Mouse (Mus musculus) stomach, postnatal 0 days (tissue): ENCODE results near the gene Topaz1. TPM values are rescaled to one million over a fixed set of nuclear protein-coding genes. Genes with fewer than 3 reads are reported as not detected.
A peak's percentile ranks its signal among the peaks of the same experiment; 100 is the strongest.

Source experiments
- ATAC-seq: fragments of 200-750 bp; cut with Nextera tagmentation; 2 replicates; pipeline ENCODE4 v1.8.0; 2017; ENCODE audit not compliant: low FRiP score, low TSS enrichment
- DNase-seq: peaks from one replicate; pipeline ENCODE4 v3.0.0-alpha.2; 2016; ENCODE audit warnings: low spot score
- H3K27ac ChIP-seq: fragments of 300-500 bp; sonication (generic); replicated peaks from 2 replicates; pipeline ENCODE4 v1.5.1; 2014; ENCODE audit warnings: mild to moderate bottlenecking, control low read depth
- H3K27me3 ChIP-seq: fragments of 300-500 bp; sonication (generic); 2 replicates; pipeline ENCODE4 v1.6.1; 2014; ENCODE audit warnings: low read length; ENCODE audit not compliant: control insufficient read depth, insufficient read depth
- H3K36me3 ChIP-seq: fragments of 300-500 bp; sonication (generic); 2 replicates; pipeline ENCODE4 v1.6.1; 2014; ENCODE audit warnings: low read length, mixed read lengths; ENCODE audit not compliant: control insufficient read depth, insufficient read depth
- H3K4me1 ChIP-seq: fragments of 300-500 bp; sonication (generic); replicated peaks from 2 replicates; pipeline ENCODE4 v1.6.1; 2014; ENCODE audit warnings: antibody characterized with exemption; ENCODE audit not compliant: control insufficient read depth, insufficient read depth
- H3K4me2 ChIP-seq: fragments of 300-500 bp; sonication (generic); replicated peaks from 2 replicates; pipeline ENCODE4 v1.6.1; 2014; ENCODE audit warnings: low read depth, mild to moderate bottlenecking, control low read depth, moderate library complexity
- H3K4me3 ChIP-seq: fragments of 300-500 bp; sonication (generic); 2 replicates; pipeline ENCODE4 v1.5.1; 2014; ENCODE audit warnings: low read depth, low read length, control low read depth
- H3K9ac ChIP-seq: fragments of 300-500 bp; sonication (generic); 2 replicates; pipeline ENCODE4 v1.6.1; 2014; ENCODE audit warnings: mild to moderate bottlenecking, low read length, control low read depth, mixed read lengths
- H3K9me3 ChIP-seq: fragments of 300-500 bp; sonication (generic); 2 replicates; pipeline ENCODE4 v1.6.1; 2016; ENCODE audit warnings: low read length; ENCODE audit not compliant: control insufficient read depth
- CTCF ChIP-seq: IDR thresholded peaks from 2 replicates; pipeline ENCODE4 v1.5.1; 2016; ENCODE audit warnings: antibody characterized with exemption, low read depth, mild to moderate bottlenecking, moderate library complexity
- EP300 ChIP-seq: optimal IDR thresholded peaks from 2 replicates; pipeline ENCODE3; 2016; ENCODE audit warnings: antibody characterized with exemption
- WGBS: fragments of 180-500 bp; shearing (Covaris S2); extraction: QIAGEN DNeasy Blood & Tissue Kit; methylation state at CpG from one replicate; pipeline ENCODE4 v1.1.7; 2014; 5-methylcytosine and 5-hydroxymethylcytosine counted together
- polyA plus RNA-seq: library from polyadenylated mRNA; unstranded; fragments of >200 nt; fragmentation: Nextera tagmentation; extraction: Ambion mirVana; gene quantifications from 2 replicates; pipeline ENCODE4 v1.2.1, GENCODE M21; 2015

The Topaz1 gene
- polyA plus RNA-seq, 1 experiment from 2014 or later = not detected

DNA sequence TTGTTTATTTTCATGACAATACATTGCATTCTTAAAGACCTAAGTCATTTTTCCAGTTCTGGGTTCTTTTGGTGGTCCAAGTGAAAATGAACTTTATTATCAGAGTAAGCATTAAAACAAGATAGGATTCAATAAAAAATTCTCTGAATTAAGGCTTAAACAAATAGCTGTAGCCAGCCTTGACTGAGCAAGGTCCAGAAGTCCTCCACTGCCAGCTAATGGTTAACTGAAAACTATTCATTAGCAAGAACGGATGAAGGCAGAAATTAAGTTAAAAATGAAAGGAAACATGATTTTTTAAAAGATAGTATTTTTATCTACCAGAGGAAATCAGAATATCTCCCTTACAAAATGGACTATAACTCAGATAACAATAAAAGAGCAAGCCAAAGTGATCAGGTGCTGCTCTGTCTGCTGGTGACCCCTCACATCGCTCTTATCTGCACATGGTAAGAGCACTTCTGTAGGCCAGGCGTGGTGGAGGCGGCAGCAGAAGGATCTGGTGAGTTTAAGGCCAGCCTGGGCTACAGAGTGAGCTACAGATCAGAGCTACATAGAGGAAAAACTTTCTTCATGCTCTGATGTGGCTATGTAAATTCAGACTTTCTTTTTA is 68.2 kb downstream of the Topaz1 start:
- H3K4me2 ChIP-seq = no peak overlapping the region
- ATAC-seq (no peak), DNase-seq (no peak)
- H3K4me3 ChIP-seq = no peak overlapping the region
- H3K27me3 ChIP-seq = no peaks in the 10 kb centered on the region
- H3K4me1 ChIP-seq = no peaks in the 10 kb centered on the region
- H3K9ac ChIP-seq = no peak overlapping the region
- no peak overlapping the region for H3K27ac ChIP-seq
- 64% methylated on average over 4 of the region's 4 CpGs for WGBS
- no peaks in the 10 kb centered on the region for H3K36me3 ChIP-seq
- H3K9me3 ChIP-seq = no peaks in the 10 kb centered on the region
- no peak for TF ChIP-seq CTCF

DNA sequence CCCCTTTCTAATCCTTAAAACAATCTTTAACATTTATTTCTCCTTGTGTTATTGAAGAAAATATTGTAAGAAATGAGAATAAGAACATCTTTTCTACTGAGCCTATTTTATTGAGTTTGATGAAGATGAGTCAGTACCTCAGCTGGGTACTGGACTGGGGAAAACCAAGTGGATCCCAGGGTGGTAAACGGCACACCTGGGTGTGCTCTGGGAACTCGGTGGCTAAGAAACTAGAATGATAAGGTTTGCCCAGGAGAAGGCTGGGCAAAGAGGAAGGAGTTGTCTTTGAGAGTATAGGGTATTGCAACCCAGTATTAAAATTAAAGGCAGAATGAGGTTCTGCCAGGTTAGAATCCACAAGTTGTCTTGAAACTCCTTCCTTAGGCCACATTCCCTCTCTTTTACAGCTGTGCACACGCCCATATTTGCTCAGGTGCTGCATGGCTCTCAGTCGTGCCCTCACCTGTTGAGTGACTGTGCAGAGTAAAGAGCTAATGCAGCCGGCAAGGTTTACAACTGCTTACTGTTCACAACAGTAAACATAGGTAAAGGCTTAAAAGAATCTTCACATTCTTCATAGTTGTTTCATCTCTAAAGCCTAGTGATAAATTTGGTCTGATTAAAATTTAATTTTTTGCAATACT is 76.3 kb downstream of the Topaz1 start:
- Histone ChIP-seq H3K4me2 (no peak overlapping the region), H3K9me3 (no peaks in the 10 kb centered on the region), H3K36me3 (no peaks in the 10 kb centered on the region), H3K27ac (no peak overlapping the region), H3K4me1 (no peaks in the 10 kb centered on the region), H3K27me3 (no peaks in the 10 kb centered on the region), H3K4me3 (no peak overlapping the region), H3K9ac (no peak overlapping the region)
- TF ChIP-seq CTCF = no peak
- no peak for TF ChIP-seq EP300
- WGBS = 62% methylated on average over 5 of the region's 5 CpGs
- peak; percentile 56 for DNase-seq
- peak; percentile 69; the same call in 1 of the 2 replicates for ATAC-seq

DNA sequence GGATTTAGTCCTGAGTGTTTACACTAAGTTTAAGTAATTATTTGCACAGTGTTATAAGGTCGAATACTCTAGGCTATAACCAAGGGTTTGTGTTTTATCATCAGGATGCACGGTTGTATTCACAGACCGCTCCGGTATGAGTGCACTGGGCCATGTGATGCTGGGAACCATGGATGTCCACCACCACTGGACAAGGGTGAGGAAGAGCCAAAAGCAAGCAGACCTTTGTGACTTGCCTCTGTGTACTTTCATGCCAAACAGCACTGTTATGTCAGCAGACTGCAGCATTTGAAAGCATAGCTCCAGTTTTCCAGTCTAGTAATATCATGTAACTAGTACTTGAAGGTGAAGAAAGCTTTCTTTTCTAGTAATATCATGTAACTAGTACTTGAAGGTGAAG is 79.6 kb downstream of the Topaz1 start:
- DNase-seq (no peak), ATAC-seq (no peak)
- Histone ChIP-seq H3K9ac (no peak overlapping the region), H3K4me3 (no peak overlapping the region), H3K9me3 (no peaks in the 10 kb centered on the region), H3K36me3 (no peaks in the 10 kb centered on the region), H3K27ac (no peak overlapping the region), H3K4me2 (no peak overlapping the region), H3K4me1 (no peaks in the 10 kb centered on the region), H3K27me3 (no peaks in the 10 kb centered on the region)
- no peak for TF ChIP-seq CTCF
- 66% methylated on average over 4 of the region's 4 CpGs for WGBS

- H3K36me3 ChIP-seq = no peaks in the 10 kb centered on the region; the same call in 1 of the 2 replicates
- TF ChIP-seq CTCF (no peak), EP300 (no peak)
- WGBS = 67% methylated on average over 4 of the region's 4 CpGs
- no peak overlapping the region for H3K4me2 ChIP-seq
- DNase-seq (no peak), ATAC-seq (no peak)
- no peaks in the 10 kb centered on the region for H3K27me3 ChIP-seq
- H3K4me3 ChIP-seq = no peak overlapping the region
- H3K9ac ChIP-seq = no peak overlapping the region
- H3K9me3 ChIP-seq = no peaks in the 10 kb centered on the region
- H3K4me1 ChIP-seq = no peaks in the 10 kb centered on the region
- no peak overlapping the region for H3K27ac ChIP-seq
Measured at GRCm38 (mm10) chr9:122829826-122830380, 82.8 kb downstream of the Topaz1 start.

DNA sequence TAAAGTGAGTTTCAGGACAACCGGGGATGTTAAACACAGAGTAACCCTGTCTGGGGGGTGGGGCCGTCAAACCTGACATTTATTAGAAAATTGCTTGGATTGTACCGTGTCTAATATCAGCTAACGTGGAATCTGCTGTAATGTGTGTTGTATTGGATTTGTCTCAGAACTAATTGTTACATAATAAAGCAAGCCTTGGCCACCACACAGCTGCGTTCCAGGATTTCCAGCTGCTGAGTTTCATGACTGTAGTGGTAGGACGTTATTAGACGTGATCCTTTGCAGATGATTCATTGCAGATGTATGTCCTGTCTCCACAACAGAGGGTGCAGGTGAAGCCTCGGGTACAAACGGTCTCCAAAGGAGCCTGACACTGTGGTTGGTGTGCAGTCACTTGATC is 89.0 kb downstream of the Topaz1 start:
- no peak overlapping the region for H3K27ac ChIP-seq
- H3K9ac ChIP-seq = no peak overlapping the region
- TF ChIP-seq EP300 (no peak), CTCF (no peak)
- H3K4me3 ChIP-seq = no peak overlapping the region
- H3K4me1 ChIP-seq = peaks cover 4% of the 10 kb centered on the region; the same call in 1 of the 2 replicates
- no peak for ATAC-seq
- no peaks in the 10 kb centered on the region; the same call in 1 of the 2 replicates for H3K36me3 ChIP-seq
- 45% methylated on average over 9 of the region's 9 CpGs for WGBS
- no peak for DNase-seq
- no peak overlapping the region for H3K4me2 ChIP-seq
- no peaks in the 10 kb centered on the region for H3K27me3 ChIP-seq
- H3K9me3 ChIP-seq = no peaks in the 10 kb centered on the region

DNA sequence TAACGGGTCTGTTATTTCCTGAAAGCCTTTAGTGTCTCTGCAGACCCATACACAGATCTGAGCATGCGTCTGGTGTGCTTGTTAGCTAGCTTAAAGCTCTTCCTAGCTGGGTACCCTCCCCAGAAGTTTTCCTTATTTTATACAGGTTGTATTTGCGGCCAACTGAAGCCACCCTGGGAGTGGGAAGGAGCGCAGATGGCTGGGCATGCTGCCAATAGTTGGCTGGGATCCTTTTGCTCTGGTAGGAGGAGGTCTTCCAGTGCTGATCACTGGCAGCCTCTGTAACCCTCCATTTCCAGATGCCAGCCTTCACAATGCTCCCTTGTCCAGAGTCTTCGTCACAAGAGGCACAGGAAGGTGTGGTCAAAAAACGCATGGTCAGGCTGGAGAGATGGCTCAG is 89.6 kb downstream of the Topaz1 start:
- H3K36me3 ChIP-seq = no peaks in the 10 kb centered on the region; the same call in 1 of the 2 replicates
- H3K9me3 ChIP-seq = no peaks in the 10 kb centered on the region
- peak; percentile 56 for DNase-seq

More for the DNA sequence above, 89.6 kb downstream of the Topaz1 start:
- Histone ChIP-seq H3K27me3 (no peaks in the 10 kb centered on the region), H3K27ac (0 out of 2 replicates have a peak overlapping the region, but pooled peaks have one; percentile 24), H3K4me2 (no peak overlapping the region), H3K4me1 (peaks cover 4% of the 10 kb centered on the region; the same call in 1 of the 2 replicates), H3K4me3 (no peak overlapping the region), H3K9ac (no peak overlapping the region)
- TF ChIP-seq EP300 (no peak), CTCF (no peak)
- 0 out of 2 replicates have a peak, but pooled peaks have one; percentile 42 for ATAC-seq
- WGBS = 33% methylated on average over 6 of the region's 6 CpGs
